Mouse (Mus musculus): ENCODE measurements around the gene Fes.

The Fes gene

DNA sequence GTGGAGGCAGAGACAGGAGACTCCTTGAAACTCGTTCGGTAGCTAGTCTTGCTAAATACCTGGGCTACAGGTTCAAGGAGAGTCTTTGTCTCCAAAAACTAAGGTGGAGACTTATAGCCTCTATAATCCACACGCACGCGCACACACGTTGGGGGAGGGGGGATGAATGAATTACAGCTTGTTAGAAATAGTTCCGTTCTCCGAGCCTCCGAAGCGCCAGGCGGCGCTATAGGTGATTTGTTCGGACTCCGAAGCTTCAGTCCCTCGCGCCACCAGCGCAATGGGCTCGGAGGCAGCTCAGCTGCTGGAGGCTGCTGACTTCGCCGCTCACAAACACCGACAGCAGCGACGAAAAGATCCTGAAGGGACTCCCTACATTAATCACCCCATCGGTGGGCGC is 44.9 kb downstream of the Fes start, which contains the start of gene Hddc3:
Hddc3 (plus strand) TSS at position 247 of the 400 bp plus-strand sequence.
- peak; percentile 90 to 96 for DNase-seq

DNA sequence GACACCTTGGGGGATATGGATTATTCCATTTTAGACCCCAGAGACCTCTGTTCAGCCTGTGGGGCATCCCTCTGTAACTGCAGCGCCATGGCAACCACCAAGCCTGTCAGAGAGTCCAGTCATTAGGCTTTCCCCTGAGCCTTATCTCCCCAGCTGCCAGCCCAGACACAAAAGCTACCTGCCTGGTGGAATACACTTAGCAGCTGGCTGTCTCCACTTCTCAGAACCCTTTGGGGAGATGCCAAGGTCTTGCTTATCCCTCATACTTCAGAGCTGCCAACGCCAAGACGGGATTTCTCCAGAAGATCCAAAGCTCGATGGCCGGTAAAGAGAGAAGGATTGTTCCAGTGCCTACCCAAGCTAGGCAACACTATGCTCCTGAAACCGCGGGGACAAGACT is 46.0 kb downstream of the Fes start:
- DNase-seq, result no peak

DNA sequence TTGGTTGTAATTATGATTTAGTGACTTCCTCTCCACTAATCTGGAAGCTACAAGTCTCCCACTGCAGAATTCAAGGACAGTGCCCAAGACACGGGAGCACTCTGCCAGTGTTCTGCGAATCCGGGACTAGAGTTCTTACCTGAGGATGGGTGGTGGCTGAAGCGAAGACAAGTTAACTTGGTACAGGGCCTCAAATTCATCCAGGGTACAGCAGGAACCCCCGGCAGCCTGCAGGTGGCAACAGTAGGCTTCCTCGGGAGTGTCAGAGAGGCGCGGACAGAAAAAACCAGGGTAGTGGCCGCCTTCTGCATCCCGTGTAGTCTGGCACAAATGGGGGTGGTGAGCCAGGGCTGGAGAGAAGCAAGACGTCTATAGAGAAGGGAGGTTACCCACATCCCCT is 47.0 kb downstream of the Fes start, which contains the start of gene Unc45a:
Unc45a (minus strand) TSS at position 213 of the 400 bp plus-strand sequence.
- DNase-seq, result peak; percentile 70 to 79

DNA sequence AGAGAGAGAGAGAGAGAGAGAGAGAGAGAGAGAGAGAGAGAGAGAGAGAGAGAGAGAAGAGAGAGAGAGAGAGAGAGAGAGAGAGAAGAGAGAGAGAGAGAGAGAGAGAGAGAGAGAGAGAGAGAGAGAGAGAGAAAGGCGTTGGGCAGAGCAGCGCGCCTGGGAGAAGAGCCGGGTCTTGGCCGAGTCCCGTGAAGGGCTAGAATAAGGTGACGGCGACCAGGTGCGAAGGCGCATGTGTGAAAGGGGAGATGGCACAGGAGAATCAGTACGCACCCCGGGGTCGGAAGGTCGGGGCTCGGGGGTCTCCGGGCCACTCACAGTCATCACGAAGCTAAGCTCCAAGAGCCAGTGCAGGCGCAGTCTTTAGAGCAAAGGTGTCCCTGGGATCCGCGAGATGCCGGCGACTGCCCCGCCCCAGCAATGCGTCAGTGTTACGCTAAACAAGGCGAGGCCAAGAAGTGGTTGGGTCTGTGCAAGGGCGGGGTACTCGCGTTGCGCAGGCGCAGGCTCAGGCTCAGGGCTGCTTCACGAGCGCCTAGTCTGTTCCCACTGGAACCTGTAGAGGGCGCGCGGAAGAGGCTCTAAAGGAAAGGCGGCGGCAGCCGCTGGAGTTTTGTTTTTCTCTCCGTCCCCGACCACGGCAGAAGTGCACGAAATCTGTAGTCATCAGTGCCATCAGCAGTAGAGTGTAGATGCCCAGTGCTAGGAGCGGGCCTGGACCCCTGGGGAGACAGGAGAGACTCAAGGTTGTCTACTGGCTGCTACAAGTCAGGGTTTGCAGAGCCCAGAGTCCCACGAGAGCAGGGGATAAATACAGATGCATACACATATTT is 47.7 kb downstream of the Fes start:
- peak; percentile 98 for DNase-seq

DNA sequence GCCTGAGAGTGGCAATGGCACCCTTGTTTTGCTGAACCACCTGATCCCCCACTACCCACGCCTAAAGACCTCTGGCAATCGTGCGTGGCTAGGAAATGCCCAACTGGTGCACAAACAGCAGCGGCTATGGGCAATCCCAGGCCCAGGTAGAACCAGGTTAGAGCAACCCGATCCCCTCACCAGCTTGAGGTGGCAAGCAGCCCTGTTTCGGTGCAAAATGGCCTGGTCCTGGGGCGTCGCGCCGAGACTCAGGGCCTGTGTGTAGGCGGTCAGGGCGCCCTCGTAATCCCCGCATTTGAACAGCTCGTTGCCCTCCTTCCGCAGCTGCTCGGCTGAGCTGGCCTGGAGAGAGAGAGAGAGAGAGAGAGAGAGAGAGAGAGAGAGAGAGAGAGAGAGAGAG is 48.4 kb downstream of the Fes start:
- no peak for DNase-seq

DNA sequence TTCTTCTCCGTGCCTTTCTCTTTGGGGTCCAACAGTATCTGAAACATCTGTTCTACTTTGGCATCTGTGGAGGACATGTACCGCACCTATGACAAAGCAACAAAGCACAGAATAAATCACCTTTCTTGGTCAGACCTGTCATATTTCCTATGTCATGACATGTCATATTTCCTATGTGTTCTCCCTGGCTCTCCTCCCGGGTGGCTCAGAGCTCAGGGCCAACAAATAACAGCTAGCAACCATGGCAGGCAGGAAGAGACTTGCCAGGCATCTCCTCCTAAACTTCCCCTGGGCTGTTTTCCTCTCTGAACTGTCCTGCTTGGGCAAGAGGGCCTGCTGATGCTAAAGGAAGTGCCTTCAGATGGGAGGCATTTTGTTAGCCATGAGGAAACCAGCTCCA is 50.8 kb downstream of the Fes start:
- DNase-seq, result no peak

DNA sequence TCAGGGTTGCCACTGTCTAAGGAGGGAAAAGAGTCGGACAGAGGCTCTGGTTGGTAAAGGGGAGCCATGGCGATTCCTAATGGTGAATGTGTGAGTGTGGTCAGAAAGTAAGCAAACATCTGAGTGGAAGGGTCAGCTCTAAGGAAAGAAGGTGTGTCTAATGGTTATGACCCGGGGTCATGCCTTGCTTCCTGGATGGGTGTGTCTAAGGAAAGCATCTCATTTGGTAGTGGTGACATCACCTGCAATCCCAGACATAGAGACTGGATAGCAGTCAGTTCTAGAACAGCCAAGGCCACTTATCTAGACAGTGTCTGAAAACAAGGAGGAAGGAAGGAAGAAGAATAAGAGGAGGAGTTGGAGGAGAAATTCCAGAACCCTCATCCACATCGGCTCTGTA is 52.9 kb downstream of the Fes start:
- DNase-seq, result no peak

DNA sequence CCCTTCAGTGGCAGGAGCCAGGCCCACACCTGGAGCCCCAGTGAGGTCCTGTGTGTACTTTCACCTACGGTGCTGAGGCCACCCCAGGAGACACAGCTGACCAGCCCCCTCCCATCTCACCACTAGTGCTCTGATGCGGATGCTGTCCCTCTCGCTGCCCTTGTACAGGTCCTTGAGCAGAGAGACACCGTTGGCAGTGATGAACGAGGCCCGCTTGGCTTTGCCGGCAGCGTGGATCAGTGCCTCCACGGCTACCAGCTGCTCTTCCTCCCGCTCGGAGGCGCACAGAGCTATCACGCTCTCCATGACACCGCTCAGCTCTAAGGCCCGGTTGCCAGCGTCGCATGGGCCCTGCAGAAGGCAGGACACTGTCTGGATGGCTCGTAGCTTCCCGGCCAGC is 56.3 kb downstream of the Fes start:
- DNase-seq, result no peak

DNA sequence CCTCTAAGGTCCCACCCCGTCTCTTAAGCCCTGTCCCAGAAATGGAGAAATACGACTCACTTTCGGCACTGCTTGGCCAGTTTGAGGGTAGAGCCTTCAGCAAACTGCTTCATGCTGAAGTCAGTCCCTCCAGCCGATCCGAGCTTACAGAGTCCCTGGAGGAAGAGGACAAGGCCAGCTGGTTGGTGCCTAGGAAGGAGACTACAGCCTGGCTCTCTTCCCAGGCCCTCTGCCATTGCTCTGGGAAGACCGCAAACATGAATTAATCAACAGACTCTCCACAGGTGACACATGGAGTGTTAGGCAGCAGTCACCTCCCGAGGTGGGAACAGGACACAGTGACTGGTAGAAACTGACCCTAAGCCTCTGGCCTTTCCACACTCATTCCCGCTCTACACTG is 57.5 kb downstream of the Fes start:
- DNase-seq, result no peak
